Comparison of ENCODE assay signal across 9 mouse cellular contexts in genomic region chr13:48998591-48998990, GRCm38 (mm10). TPM values are rescaled to one million over a fixed set of nuclear protein-coding genes. Genes with fewer than 3 reads are reported as not detected.
DNase-seq lines count a peak whose midpoint lies in the region; ATAC-seq and TF ChIP-seq lines count a peak whose summit lies in the region.
"Had no signal": no experiment of that assay in that cellular context is flagged by ENCODE, and none has a peak within 500 bp of the region (broad histone marks: within the 10 kb centered on the region; RNA-seq: fewer than 3 reads in every experiment).

No protein-coding gene starts in this region.

- no peak for TF ChIP-seq POLR2A in testis, adult 2 months (IDR thresholded peaks at IDR 0.05; ENCODE audit: control insufficient read depth, low read depth, low read length)

- H3K27me3 ChIP-seq in midbrain, embryonic 10.5 days (ENCODE audit: low read depth, poor library complexity, severe bottlenecking) = no peaks in the 10 kb centered on the region
- no peaks in the 10 kb centered on the region for H3K27me3 ChIP-seq in midbrain, embryonic 16.5 days (ENCODE audit: control insufficient read depth, insufficient read depth, low read depth, low read length)
- no peaks in the 10 kb centered on the region for H3K27me3 ChIP-seq in intestine, embryonic 15.5 days (replicated peaks)
- H3K27me3 ChIP-seq in midbrain, embryonic 14.5 days (ENCODE audit: control insufficient read depth, insufficient read depth, low read length) = no peaks in the 10 kb centered on the region
- H3K27me3 ChIP-seq in testis, adult 2 months (ENCODE audit: control insufficient read depth, insufficient read depth, low read length) = no peaks in the 10 kb centered on the region
- H3K27me3 ChIP-seq: embryonic facial prominence, embryonic 13.5 days had no signal

- peak; percentile 16; the same call in 1 of the 2 replicates for TF ChIP-seq CTCF in testis, adult 2 months (IDR thresholded peaks at IDR 0.05; ENCODE audit: control insufficient read depth, insufficient read depth, insufficient replicate concordance, low read depth, low read length)

- no peak overlapping the region for H3K4me3 ChIP-seq in midbrain, embryonic 10.5 days
- H3K4me3 ChIP-seq in midbrain, embryonic 16.5 days (ENCODE audit: low read depth, low read length) = no peak overlapping the region
- no peak overlapping the region for H3K4me3 ChIP-seq in intestine, embryonic 15.5 days (replicated peaks)
- H3K4me3 ChIP-seq in midbrain, embryonic 14.5 days (replicated peaks; ENCODE audit: low read depth, low read length) = no peak overlapping the region
- H3K4me3 ChIP-seq in testis, adult 2 months (ENCODE audit: control insufficient read depth, low read depth, low read length) = no peak overlapping the region
- H3K4me3 ChIP-seq: embryonic facial prominence, embryonic 13.5 days had no signal

- no peak overlapping the region for H3K9ac ChIP-seq in midbrain, embryonic 16.5 days (ENCODE audit: low read depth, low read length)
- no peak overlapping the region for H3K9ac ChIP-seq in intestine, embryonic 15.5 days
- H3K9ac ChIP-seq in midbrain, embryonic 14.5 days (replicated peaks; ENCODE audit: low read length) = no peak overlapping the region
- H3K9ac ChIP-seq: embryonic facial prominence, embryonic 13.5 days had no signal

- no peaks in the 10 kb centered on the region for H3K9me3 ChIP-seq in midbrain, embryonic 10.5 days (replicated peaks)
- no peaks in the 10 kb centered on the region for H3K9me3 ChIP-seq in midbrain, embryonic 16.5 days (replicated peaks; ENCODE audit: control insufficient read depth, low read length, poor library complexity, severe bottlenecking)
- no peaks in the 10 kb centered on the region for H3K9me3 ChIP-seq in intestine, embryonic 15.5 days
- H3K9me3 ChIP-seq in midbrain, embryonic 14.5 days (ENCODE audit: control insufficient read depth, low read length) = no peaks in the 10 kb centered on the region
- H3K9me3 ChIP-seq: embryonic facial prominence, embryonic 13.5 days had no signal

- WGBS in midbrain, embryonic 10.5 days = 10% methylated on average over 6 of the region's 6 CpGs
- WGBS in midbrain, embryonic 16.5 days = 5% methylated on average over 6 of the region's 6 CpGs
- 13% methylated on average over 6 of the region's 6 CpGs for WGBS in intestine, embryonic 15.5 days
- 14% methylated on average over 6 of the region's 6 CpGs for WGBS in midbrain, embryonic 14.5 days

- no peak overlapping the region for H3K27ac ChIP-seq in midbrain, embryonic 10.5 days (replicated peaks)
- no peak overlapping the region for H3K27ac ChIP-seq in midbrain, embryonic 16.5 days (ENCODE audit: low read length)
- H3K27ac ChIP-seq in intestine, embryonic 15.5 days = no peak overlapping the region
- no peak overlapping the region for H3K27ac ChIP-seq in midbrain, embryonic 14.5 days (replicated peaks; ENCODE audit: low read depth, low read length)
- no peak overlapping the region for H3K27ac ChIP-seq in testis, adult 2 months (ENCODE audit: control insufficient read depth, insufficient read depth, low read depth, low read length)
- H3K27ac ChIP-seq: embryonic facial prominence, embryonic 13.5 days had no signal

- H3K4me1 ChIP-seq in midbrain, embryonic 10.5 days = peaks cover 13% of the 10 kb centered on the region
- H3K4me1 ChIP-seq in midbrain, embryonic 16.5 days (ENCODE audit: control insufficient read depth, insufficient read depth, low read length) = peaks cover 11% of the 10 kb centered on the region
- H3K4me1 ChIP-seq in intestine, embryonic 15.5 days (replicated peaks) = no peaks in the 10 kb centered on the region
- 0 out of 2 replicates have a peak, but pooled peaks cover 3% of the 10 kb centered on the region for H3K4me1 ChIP-seq in midbrain, embryonic 14.5 days (ENCODE audit: control insufficient read depth, insufficient read depth, low read length)
- no peaks in the 10 kb centered on the region for H3K4me1 ChIP-seq in testis, adult 2 months (ENCODE audit: control insufficient read depth, insufficient read depth, low read length)
- H3K4me1 ChIP-seq: embryonic facial prominence, embryonic 13.5 days had no signal

- H3K36me3 ChIP-seq in midbrain, embryonic 10.5 days = no peaks in the 10 kb centered on the region
- no peaks in the 10 kb centered on the region for H3K36me3 ChIP-seq in midbrain, embryonic 16.5 days (ENCODE audit: control insufficient read depth, insufficient read depth, low read length)
- no peaks in the 10 kb centered on the region for H3K36me3 ChIP-seq in intestine, embryonic 15.5 days
- H3K36me3 ChIP-seq in midbrain, embryonic 14.5 days (ENCODE audit: control insufficient read depth, insufficient read depth, low read length) = no peaks in the 10 kb centered on the region
- H3K36me3 ChIP-seq in testis, adult 2 months (ENCODE audit: control insufficient read depth, insufficient read depth, low read length) = no peaks in the 10 kb centered on the region
- H3K36me3 ChIP-seq: embryonic facial prominence, embryonic 13.5 days had no signal

- no peak for ATAC-seq in midbrain, embryonic 16.5 days
- peak; percentile 65; the same call in 1 of the 2 replicates for ATAC-seq in erythroblast, adult 5-6 weeks (replicated peaks; ENCODE audit: low FRiP score, poor library complexity, severe bottlenecking)
- peak; percentile 71 for ATAC-seq in intestine, embryonic 15.5 days
- no peak for ATAC-seq in midbrain, embryonic 14.5 days (ENCODE audit: low FRiP score, low TSS enrichment)

- no peak overlapping the region for H3K4me2 ChIP-seq in midbrain, embryonic 16.5 days (ENCODE audit: low read length)
- H3K4me2 ChIP-seq in intestine, embryonic 15.5 days (replicated peaks) = no peak overlapping the region
- no peak overlapping the region for H3K4me2 ChIP-seq in midbrain, embryonic 14.5 days (ENCODE audit: low read length)
- H3K4me2 ChIP-seq: embryonic facial prominence, embryonic 13.5 days had no signal

- DNase-seq in midbrain, embryonic 10.5 days (ENCODE audit: low spot score) = peak; percentile 61
- DNase-seq in brain, adult 2 months (ENCODE audit: low read depth, low spot score) = peak; percentile 88
- DNase-seq in left cerebral cortex, adult 8-10 months (ENCODE audit: low spot score in 2 of 2) = peak; percentile 33 to 42
- peak; percentile 84 for DNase-seq in midbrain, embryonic 14.5 days

RNA-seq across cellular contexts. Expression of gene Fam120a, which starts 30.8 kb away (rescaled TPM):
- 13.7 and 14.0 TPM in 2 replicates for polyA plus RNA-seq in midbrain, embryonic 10.5 days (2016; fragmentation: Nextera tagmentation; extraction: Ambion mirVana)
- polyA plus RNA-seq in midbrain, embryonic 16.5 days (2015; fragmentation: Nextera tagmentation; extraction: Ambion mirVana) = 9.6 and 10.0 TPM in 2 replicates
- 66.7 and 81.5 TPM in 2 replicates for total RNA-seq in erythroblast, adult 5-6 weeks (2015; ENCODE audit: low replicate concordance)
- total RNA-seq in erythroblast, adult 5-6 weeks (2017; ENCODE audit: low replicate concordance) = 38.6 and 47.6 TPM in 2 replicates
- 30.5 and 30.7 TPM in 2 replicates for polyA plus RNA-seq in intestine, embryonic 15.5 days (2015; fragmentation: Nextera tagmentation; extraction: Ambion mirVana)
- total RNA-seq in left cerebral cortex, adult 8-10 months (2022) = 100 to 1,000 TPM; 101 to 104 (median 102) TPM
- polyA plus RNA-seq in midbrain, embryonic 14.5 days (2014; fragmentation: Nextera tagmentation; extraction: Ambion mirVana) = 16.0 and 17.3 TPM in 2 replicates
- 10.4 and 10.8 TPM in 2 replicates for polyA plus RNA-seq in testis, adult 2 months (2012; rRNA removed)

Comparison
In these comparisons a context has a peak if more than half of its experiments do, and no peak if none do; other contexts are left out.
1. DNase-seq: peak in every context shown above with its lines; median percentile 88 in brain, adult 2 months; 84 in midbrain, embryonic 14.5 days; 61 in midbrain, embryonic 10.5 days; 38 in left cerebral cortex, adult 8-10 months.
2. ATAC-seq: peak in erythroblast, adult 5-6 weeks (single experiment) and intestine, embryonic 15.5 days (single experiment); none in midbrain, embryonic 16.5 days (single experiment) and midbrain, embryonic 14.5 days (single experiment).